Mouse (Mus musculus): Measurements from ENCODE around the gene Ssh2. TPM values are rescaled to one million over a fixed set of nuclear protein-coding genes. Genes with fewer than 3 reads are reported as not detected.

Gene Ssh2
- total RNA-seq, 1 experiment = 7.7 TPM

GRCm38 (mm10) chr11:77491502-77492291, 275.6 kb downstream of the Ssh2 start:
- Histone ChIP-seq H3K4me3 (ENCODE audit: insufficient read depth in 1 of 2, low read depth in 1 of 2, low read length in 2 of 2, poor library complexity in 1 of 2, severe bottlenecking in 1 of 2) (peak overlapping the region; percentile 70 to 94), H3K27ac (ENCODE audit: insufficient read depth, low read depth, low read length, poor library complexity, severe bottlenecking) (no peak overlapping the region), H3K4me1 (ENCODE audit: control insufficient read depth in 2 of 2, insufficient read depth in 2 of 2, low read length in 2 of 2, poor library complexity in 1 of 2) (peaks cover 13 to 25% of the 10 kb centered on the region in 2 experiments), H3K9ac (ENCODE audit: insufficient read depth, low read depth, low read length, poor library complexity, severe bottlenecking) (peak overlapping the region; percentile 45), H3K9me3 (ENCODE audit: control insufficient read depth, insufficient read depth, low read depth, low read length) (no peaks in the 10 kb centered on the region), H3K36me3 (ENCODE audit: control insufficient read depth, insufficient read depth, low read length, poor library complexity, severe bottlenecking) (no peaks in the 10 kb centered on the region)
- no peak for TF ChIP-seq CHD2 (IDR thresholded peaks at IDR 0.05; ENCODE audit: low read depth, low read length)
- TF ChIP-seq HCFC1 (IDR thresholded peaks at IDR 0.05; ENCODE audit: borderline replicate concordance, insufficient read depth, low read length) = no peak
- in situ Hi-C loops (cut with MboI; ENCODE audit: low sequenced_read_pairs in 2 of 2, unreplicated experiment in 2 of 2) = no loop called here
- DNase-seq (ENCODE audit: low read depth, low spot score) = no peak

- DNase-seq (ENCODE audit: low read depth, low spot score) = no peak
- no peak for TF ChIP-seq ZC3H11A (IDR thresholded peaks at IDR 0.05; ENCODE audit: borderline replicate concordance, low read depth, low read length)
- TF ChIP-seq CHD2 (IDR thresholded peaks at IDR 0.05; ENCODE audit: low read depth, low read length) = no peak
- no peak for TF ChIP-seq MAFK (IDR thresholded peaks at IDR 0.05; ENCODE audit: insufficient read depth, low read depth, low read length)
- no peak for TF ChIP-seq ZNF384 (IDR thresholded peaks at IDR 0.05; ENCODE audit: low read depth, low read length)
- no peak for TF ChIP-seq HCFC1 (IDR thresholded peaks at IDR 0.05; ENCODE audit: borderline replicate concordance, insufficient read depth, low read length)
- in situ Hi-C loops (cut with MboI; ENCODE audit: low sequenced_read_pairs in 2 of 2, unreplicated experiment in 2 of 2) = no loop called here
These were observed 276.3 kb downstream of the Ssh2 start for GRCm38 (mm10) chr11:77492311-77492871.

GRCm38 (mm10) chr11:77492911-77493332, 276.8 kb downstream of the Ssh2 start:
- no peak for TF ChIP-seq ZC3H11A (IDR thresholded peaks at IDR 0.05; ENCODE audit: borderline replicate concordance, low read depth, low read length)
- TF ChIP-seq CHD2 (IDR thresholded peaks at IDR 0.05; ENCODE audit: low read depth, low read length) = no peak
- TF ChIP-seq MAFK (IDR thresholded peaks at IDR 0.05; ENCODE audit: insufficient read depth, low read depth, low read length) = no peak
- TF ChIP-seq ZNF384 (IDR thresholded peaks at IDR 0.05; ENCODE audit: low read depth, low read length) = no peak
- TF ChIP-seq HCFC1 (IDR thresholded peaks at IDR 0.05; ENCODE audit: borderline replicate concordance, insufficient read depth, low read length) = 0 out of 2 replicates have a peak, but pooled peaks have one; percentile 33
- no peaks in the 10 kb centered on the region for H3K36me3 ChIP-seq (ENCODE audit: control insufficient read depth, insufficient read depth, low read length, poor library complexity, severe bottlenecking)
- in situ Hi-C loops (cut with MboI; ENCODE audit: low sequenced_read_pairs in 2 of 2, unreplicated experiment in 2 of 2) = no loop called here
- peak; percentile 78 for DNase-seq (ENCODE audit: low read depth, low spot score)
- peak overlapping the region; percentile 62 for H3K9ac ChIP-seq (ENCODE audit: insufficient read depth, low read depth, low read length, poor library complexity, severe bottlenecking)
- H3K9me3 ChIP-seq (ENCODE audit: control insufficient read depth, insufficient read depth, low read depth, low read length) = no peaks in the 10 kb centered on the region
- H3K4me3 ChIP-seq (ENCODE audit: insufficient read depth in 1 of 2, low read depth in 1 of 2, low read length in 2 of 2, poor library complexity in 1 of 2, severe bottlenecking in 1 of 2) = peak overlapping the region; percentile 94 to 98
- peaks cover 15 to 27% of the 10 kb centered on the region in 2 experiments for H3K4me1 ChIP-seq (ENCODE audit: control insufficient read depth in 2 of 2, insufficient read depth in 2 of 2, low read length in 2 of 2, poor library complexity in 1 of 2)
- no peak overlapping the region; the same call in 1 of the 2 replicates for H3K27ac ChIP-seq (ENCODE audit: insufficient read depth, low read depth, low read length, poor library complexity, severe bottlenecking)

More at GRCm38 (mm10) chr11:77492311-77492871, 276.3 kb downstream of the Ssh2 start:
- no peaks in the 10 kb centered on the region for H3K9me3 ChIP-seq (ENCODE audit: control insufficient read depth, insufficient read depth, low read depth, low read length)
- no peaks in the 10 kb centered on the region for H3K36me3 ChIP-seq (ENCODE audit: control insufficient read depth, insufficient read depth, low read length, poor library complexity, severe bottlenecking)
- peak overlapping the region; percentile 94 to 98 for H3K4me3 ChIP-seq (ENCODE audit: insufficient read depth in 1 of 2, low read depth in 1 of 2, low read length in 2 of 2, poor library complexity in 1 of 2, severe bottlenecking in 1 of 2)
- no peak overlapping the region for H3K27ac ChIP-seq (ENCODE audit: insufficient read depth, low read depth, low read length, poor library complexity, severe bottlenecking)
- H3K4me1 ChIP-seq (ENCODE audit: control insufficient read depth in 2 of 2, insufficient read depth in 2 of 2, low read length in 2 of 2, poor library complexity in 1 of 2) = peaks cover 15 to 27% of the 10 kb centered on the region in 2 experiments
- H3K9ac ChIP-seq (ENCODE audit: insufficient read depth, low read depth, low read length, poor library complexity, severe bottlenecking) = peak overlapping the region; percentile 62; the same call in 1 of the 2 replicates

- Histone ChIP-seq H3K27ac (ENCODE audit: insufficient read depth, low read depth, low read length, poor library complexity, severe bottlenecking) (peak within 1 kb of the TSS; percentile 57; the same call in 1 of the 2 replicates), H3K36me3 (ENCODE audit: control insufficient read depth, insufficient read depth, low read length, poor library complexity, severe bottlenecking) (no peaks in the 10 kb centered on the region), H3K4me3 (ENCODE audit: insufficient read depth in 1 of 2, low read depth in 1 of 2, low read length in 2 of 2, poor library complexity in 1 of 2, severe bottlenecking in 1 of 2) (peak within 1 kb of the TSS; percentile 94 to 98), H3K9me3 (ENCODE audit: control insufficient read depth, insufficient read depth, low read depth, low read length) (no peaks in the 10 kb centered on the region), H3K9ac (ENCODE audit: insufficient read depth, low read depth, low read length, poor library complexity, severe bottlenecking) (peak within 1 kb of the TSS; percentile 86), H3K4me1 (ENCODE audit: control insufficient read depth in 2 of 2, insufficient read depth in 2 of 2, low read length in 2 of 2, poor library complexity in 1 of 2) (peaks cover 18 to 32% of the 10 kb centered on the region in 2 experiments)
- no peak for TF ChIP-seq ZNF384 (IDR thresholded peaks at IDR 0.05; ENCODE audit: low read depth, low read length)
- TF ChIP-seq ZC3H11A (IDR thresholded peaks at IDR 0.05; ENCODE audit: borderline replicate concordance, low read depth, low read length) = no peak
- no peak for TF ChIP-seq HCFC1 (IDR thresholded peaks at IDR 0.05; ENCODE audit: borderline replicate concordance, insufficient read depth, low read length)
- TF ChIP-seq MAFK (IDR thresholded peaks at IDR 0.05; ENCODE audit: insufficient read depth, low read depth, low read length) = no peak
- TF ChIP-seq CHD2 (IDR thresholded peaks at IDR 0.05; ENCODE audit: low read depth, low read length) = no peak
- no peak for DNase-seq (ENCODE audit: low read depth, low spot score)
- in situ Hi-C loops (cut with MboI; ENCODE audit: low sequenced_read_pairs in 2 of 2, unreplicated experiment in 2 of 2) = no loop called here
These were observed 277.6 kb downstream of the Ssh2 start, which contains the start of gene Git1 for GRCm38 (mm10) chr11:77493512-77494343. Gene Git1, plus strand, starts transcription at chr11:77493562.

Data from ES-E14 (cell line).